Mouse (Mus musculus) liver, embryonic 11.5 days (tissue): ENCODE data around the gene Tmem26. TPM values are rescaled to one million over a fixed set of nuclear protein-coding genes. Genes with fewer than 3 reads are reported as not detected.
"Not testable (repeated sequence)": the region's sequence is repeated elsewhere in the genome, so short reads cannot be mapped to it uniquely, and the experiment has no call there.

Experiments used
- ATAC-seq: fragments of 200-750 bp; cut with Nextera tagmentation; replicated peaks from 2 replicates; pipeline ENCODE4 v1.8.0; 2017; ENCODE audit warnings: moderate number of reproducible peaks, mild to moderate bottlenecking, moderate TSS enrichment, moderate library complexity; ENCODE audit not compliant: low FRiP score
- DNase-seq: peaks from one replicate; pipeline ENCODE4 v3.0.0-alpha.2; 2017; ENCODE audit warnings: low spot score
- H3K27ac ChIP-seq: fragments of 300-500 bp; sonication (generic); 2 replicates; pipeline ENCODE4 v1.5.1; 2014; ENCODE audit warnings: mild to moderate bottlenecking, low read depth, low read length, control low read depth
- H3K27me3 ChIP-seq: fragments of 300-500 bp; sonication (generic); replicated peaks from 2 replicates; pipeline ENCODE4 v1.6.1; 2014; ENCODE audit warnings: low read length, mixed read lengths; ENCODE audit not compliant: control insufficient read depth, insufficient read depth
- H3K36me3 ChIP-seq: fragments of 300-500 bp; sonication (generic); 2 replicates; pipeline ENCODE4 v1.6.1; 2014; ENCODE audit warnings: mild to moderate bottlenecking, low read length, moderate library complexity, mixed read lengths; ENCODE audit not compliant: control insufficient read depth, insufficient read depth
- H3K4me1 ChIP-seq: fragments of 300-500 bp; sonication (generic); replicated peaks from 2 replicates; pipeline ENCODE4 v1.6.1; 2014; ENCODE audit warnings: low read length, mixed read lengths; ENCODE audit not compliant: control insufficient read depth, insufficient read depth
- H3K4me2 ChIP-seq: fragments of 300-500 bp; sonication (generic); 2 replicates; pipeline ENCODE4 v1.6.1; 2014; ENCODE audit warnings: mild to moderate bottlenecking, control low read depth, moderate library complexity
- H3K4me3 ChIP-seq: fragments of 300-500 bp; sonication (generic); 2 replicates; pipeline ENCODE4 v1.5.1; 2014; ENCODE audit warnings: low read depth, low read length, control low read depth
- H3K9ac ChIP-seq: fragments of 300-500 bp; sonication (generic); 2 replicates; pipeline ENCODE4 v1.6.1; 2014; ENCODE audit warnings: low read depth, low read length, control low read depth
- H3K9me3 ChIP-seq: fragments of 300-500 bp; sonication (generic); 2 replicates; pipeline ENCODE4 v1.6.1; 2016; ENCODE audit warnings: low read length, inconsistent platforms, mixed read lengths; ENCODE audit not compliant: control insufficient read depth
- WGBS: fragments of 180-500 bp; shearing (Covaris S2); extraction: QIAGEN DNeasy Blood & Tissue Kit; methylation state at CpG from one replicate; pipeline ENCODE4 v1.1.7; 2014; 5-methylcytosine and 5-hydroxymethylcytosine counted together
- polyA plus RNA-seq: library from polyadenylated mRNA; unstranded; fragments of >200 nt; fragmentation: Nextera tagmentation; extraction: Ambion mirVana; gene quantifications from 2 replicates; pipeline ENCODE4 v1.2.1, GENCODE M21; 2014

Gene Tmem26
- polyA plus RNA-seq, 1 experiment from 2014 or later: 7.5 TPM

DNA sequence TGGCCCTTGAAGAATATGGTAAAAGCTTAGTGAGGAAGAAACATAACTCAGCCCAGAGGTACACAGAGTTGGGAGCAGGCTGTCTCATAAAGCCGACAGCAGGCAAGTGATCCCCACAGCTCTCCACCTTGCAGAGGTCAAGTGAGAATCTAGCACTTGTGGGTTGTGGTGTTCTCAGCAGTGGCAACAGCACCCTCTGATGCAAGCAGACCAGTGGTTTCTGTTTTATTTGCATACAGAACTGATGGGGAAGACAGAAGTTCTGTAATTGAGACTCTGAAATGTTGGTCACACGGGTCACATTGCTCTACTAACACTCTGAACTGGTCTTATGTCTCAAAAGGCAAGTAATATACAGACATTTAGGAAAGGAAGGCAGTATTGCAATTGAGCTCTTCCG, 12.2 kb downstream of the Tmem26 start:
- H3K9me3 ChIP-seq: no peaks in the 10 kb centered on the region
- H3K36me3 ChIP-seq: no peaks in the 10 kb centered on the region
- 80% methylated on average over 3 of the region's 3 CpGs for WGBS
- DNase-seq (no peak), ATAC-seq (no peak)
- no peaks in the 10 kb centered on the region for H3K27me3 ChIP-seq
- H3K4me2 ChIP-seq: no peak overlapping the region
- no peak overlapping the region for H3K4me3 ChIP-seq
- no peak overlapping the region for H3K9ac ChIP-seq
- no peaks in the 10 kb centered on the region for H3K4me1 ChIP-seq
- H3K27ac ChIP-seq: no peak overlapping the region

DNA sequence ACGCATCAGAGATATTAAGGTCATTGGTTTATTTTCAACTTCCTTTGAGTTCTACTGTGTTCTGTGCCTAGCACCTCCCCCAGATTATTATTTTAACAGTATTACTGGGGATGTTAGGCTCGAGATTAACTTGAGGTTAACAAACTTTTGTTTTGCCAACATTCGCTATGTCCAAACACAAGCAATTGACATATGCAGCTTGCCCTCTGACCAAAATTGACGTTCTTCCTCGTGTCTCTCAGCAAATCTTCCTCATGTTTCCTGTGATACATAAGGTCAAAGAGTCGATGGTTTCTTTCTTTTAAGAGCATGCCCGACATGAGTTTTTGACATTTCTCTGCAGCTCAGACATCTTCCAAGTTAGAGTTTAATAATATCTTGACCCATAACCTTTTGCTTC, 13.9 kb downstream of the Tmem26 start:
- H3K4me1 ChIP-seq: no peaks in the 10 kb centered on the region
- ATAC-seq (no peak), DNase-seq (no peak)
- no peak overlapping the region for H3K4me2 ChIP-seq
- H3K9me3 ChIP-seq: no peaks in the 10 kb centered on the region
- H3K27me3 ChIP-seq: no peaks in the 10 kb centered on the region
- WGBS: 59% methylated on average over 7 of the region's 7 CpGs
- no peak overlapping the region for H3K4me3 ChIP-seq
- H3K9ac ChIP-seq: no peak overlapping the region
- no peaks in the 10 kb centered on the region for H3K36me3 ChIP-seq
- H3K27ac ChIP-seq: no peak overlapping the region

DNA sequence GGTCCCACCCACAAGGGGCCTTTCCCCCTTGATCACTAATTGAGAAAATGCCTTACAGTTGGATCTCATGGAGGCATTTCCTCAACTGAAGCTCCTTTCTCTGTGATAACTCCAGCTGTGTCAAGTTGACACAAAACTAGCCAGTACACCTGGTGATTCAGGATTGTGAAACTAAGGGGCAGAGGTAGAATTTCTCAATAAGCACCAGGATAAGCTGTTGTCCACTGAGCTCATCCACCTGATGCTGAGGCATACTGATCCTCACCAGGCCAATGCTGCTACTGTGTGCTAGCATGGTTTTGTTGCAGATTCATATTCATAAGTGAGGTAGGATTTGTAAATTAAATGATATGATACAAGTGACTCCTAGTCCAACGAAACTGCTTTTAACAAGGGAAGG, 15.5 kb downstream of the Tmem26 start:
- not testable (repeated sequence) for H3K27me3 ChIP-seq, H3K4me3 ChIP-seq, ATAC-seq, H3K4me2 ChIP-seq, H3K9ac ChIP-seq, H3K27ac ChIP-seq, H3K36me3 ChIP-seq, H3K4me1 ChIP-seq, DNase-seq, H3K9me3 ChIP-seq
- 65% methylated on average over 1 of the region's 1 CpGs for WGBS

DNA sequence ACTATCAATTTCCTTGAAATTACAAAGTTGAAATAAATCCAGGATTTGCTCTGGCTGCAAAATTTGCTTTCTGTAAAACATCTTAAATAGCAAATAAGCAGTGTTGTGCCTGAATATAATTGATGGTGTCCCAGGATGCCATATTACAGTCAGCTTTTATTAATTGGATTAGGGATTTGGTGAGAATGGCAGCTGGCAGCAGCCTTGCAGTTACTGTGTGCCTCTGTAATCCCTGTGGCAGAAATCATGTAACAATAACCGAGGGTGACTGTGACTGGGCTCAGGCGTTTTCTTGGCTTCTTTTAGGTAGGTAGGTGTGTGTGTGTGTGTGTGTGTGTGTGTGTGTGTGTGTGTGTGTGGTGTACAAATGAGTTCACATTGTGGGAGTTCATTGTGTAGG, 16.8 kb downstream of the Tmem26 start:
- Histone ChIP-seq H3K4me1 (no peaks in the 10 kb centered on the region), H3K36me3 (no peaks in the 10 kb centered on the region), H3K27ac (no peak overlapping the region), H3K4me2 (no peak overlapping the region), H3K9me3 (no peaks in the 10 kb centered on the region), H3K9ac (no peak overlapping the region), H3K4me3 (no peak overlapping the region), H3K27me3 (no peaks in the 10 kb centered on the region)
- 81% methylated on average over 2 of the region's 2 CpGs for WGBS
- DNase-seq: no peak
- ATAC-seq: no peak

DNA sequence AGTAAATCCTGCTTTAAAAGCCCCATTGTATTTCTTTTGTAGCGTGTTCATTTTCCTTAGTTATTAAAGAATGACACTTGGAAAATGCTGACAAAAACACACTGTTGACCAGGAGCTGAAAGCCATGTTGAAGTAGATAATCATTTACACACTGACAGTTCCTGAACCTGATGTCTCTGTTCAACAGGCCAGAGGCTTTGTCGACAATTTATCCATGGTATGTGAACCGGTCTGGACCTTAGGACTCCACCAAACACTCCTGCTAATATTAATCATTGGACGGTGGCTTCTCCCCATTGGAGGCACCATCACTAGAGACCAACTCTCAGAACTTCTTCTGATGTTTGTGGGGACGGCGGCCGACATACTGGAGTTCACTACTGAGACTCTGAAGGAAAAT, 27.5 kb downstream of the Tmem26 start:
- no peak overlapping the region for H3K4me3 ChIP-seq
- H3K27me3 ChIP-seq: no peaks in the 10 kb centered on the region
- 87% methylated on average over 7 of the region's 7 CpGs for WGBS
- no peaks in the 10 kb centered on the region for H3K9me3 ChIP-seq
- no peak for DNase-seq
- no peak overlapping the region for H3K9ac ChIP-seq
- no peaks in the 10 kb centered on the region for H3K4me1 ChIP-seq
- H3K27ac ChIP-seq: no peak overlapping the region
- no peaks in the 10 kb centered on the region for H3K36me3 ChIP-seq
- ATAC-seq: no peak
- no peak overlapping the region for H3K4me2 ChIP-seq

DNA sequence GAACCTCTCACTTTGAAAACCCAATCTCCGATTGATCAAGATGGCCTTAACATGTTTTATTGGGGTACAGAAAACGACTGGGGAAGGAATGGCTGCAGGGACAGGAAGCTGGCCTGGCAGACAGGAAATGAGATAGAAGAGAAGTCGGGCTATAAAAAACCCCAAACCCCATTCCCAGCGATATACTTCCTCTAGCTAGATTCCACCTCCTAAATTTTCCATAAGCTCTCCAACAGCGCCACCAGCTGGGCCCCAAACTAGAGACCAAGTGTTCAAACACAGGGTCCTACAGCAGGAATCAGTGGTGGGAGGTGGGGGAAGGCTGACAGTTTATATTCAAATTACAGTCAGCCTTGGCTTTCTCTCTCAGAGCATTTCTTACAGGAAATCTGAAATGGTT, 35.8 kb downstream of the Tmem26 start:
- Histone ChIP-seq H3K4me3 (no peak overlapping the region), H3K36me3 (no peaks in the 10 kb centered on the region), H3K27ac (no peak overlapping the region), H3K4me2 (no peak overlapping the region), H3K27me3 (no peaks in the 10 kb centered on the region), H3K9me3 (no peaks in the 10 kb centered on the region), H3K9ac (no peak overlapping the region), H3K4me1 (no peaks in the 10 kb centered on the region)
- no peak for ATAC-seq
- no peak for DNase-seq
- WGBS: 33% methylated on average over 5 of the region's 5 CpGs

DNA sequence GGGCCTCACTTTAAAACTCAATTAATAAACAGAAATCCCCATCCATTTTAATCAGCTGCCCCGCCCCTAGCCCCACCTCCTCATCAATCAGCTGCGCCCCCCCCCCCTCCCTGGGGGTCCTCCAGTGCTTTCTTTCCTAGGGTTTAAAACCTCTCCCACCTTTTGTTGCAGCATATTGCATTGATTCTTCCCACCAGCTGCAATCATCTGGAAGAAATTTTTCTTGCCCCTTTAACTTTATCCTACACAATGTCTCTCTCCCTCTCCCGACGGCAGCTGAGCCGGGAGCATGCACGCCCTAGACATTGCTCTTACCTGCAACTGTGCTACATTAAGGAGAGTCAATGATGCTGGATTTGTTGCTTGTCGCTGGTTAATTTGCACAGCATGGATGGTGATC, 36.3 kb downstream of the Tmem26 start:
- Histone ChIP-seq H3K27me3 (no peaks in the 10 kb centered on the region), H3K4me2 (no peak overlapping the region), H3K9me3 (no peaks in the 10 kb centered on the region), H3K27ac (no peak overlapping the region), H3K9ac (no peak overlapping the region), H3K4me3 (no peak overlapping the region), H3K36me3 (no peaks in the 10 kb centered on the region), H3K4me1 (no peaks in the 10 kb centered on the region)
- no peak for ATAC-seq
- DNase-seq: no peak
- WGBS: 79% methylated on average over 7 of the region's 7 CpGs

DNA sequence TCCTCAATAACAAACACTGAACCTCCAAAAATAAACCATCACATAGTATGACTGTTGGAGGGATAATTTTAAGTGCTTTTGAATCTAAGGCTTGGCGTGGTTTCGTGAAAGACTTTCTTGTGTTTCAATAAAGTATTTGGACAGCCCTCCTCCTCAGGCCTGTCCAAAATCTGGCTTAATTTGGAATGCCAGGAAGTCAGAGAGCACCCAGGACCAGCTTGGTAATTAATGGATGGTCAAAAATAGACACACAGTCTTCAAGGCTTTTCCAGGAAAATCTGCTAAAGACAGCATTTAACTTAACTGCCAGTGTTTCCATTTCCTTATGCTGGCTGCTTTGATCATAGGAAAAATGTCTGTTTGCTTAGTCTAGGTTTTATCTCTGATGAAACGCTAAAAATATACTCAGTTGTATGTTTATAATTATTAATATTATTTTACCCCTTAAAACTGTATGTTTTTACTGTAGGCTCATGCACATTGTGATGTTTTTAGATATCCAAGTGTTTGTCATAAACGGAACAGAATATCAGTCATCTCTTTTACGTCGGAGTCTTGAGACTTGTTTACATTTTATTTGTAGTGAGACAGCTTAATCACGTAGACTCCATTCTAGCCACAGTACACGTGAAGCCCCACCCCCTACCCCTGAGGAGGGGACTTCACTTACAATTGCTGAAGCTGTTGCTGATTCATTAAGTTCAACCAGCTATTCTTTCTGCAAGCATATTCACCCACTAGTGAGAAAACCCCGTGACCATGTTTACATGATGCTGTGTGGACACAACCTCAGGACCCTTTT, 57.8 kb downstream of the Tmem26 start:
- WGBS: 68% methylated on average over 9 of the region's 9 CpGs
- Histone ChIP-seq H3K9ac (no peak overlapping the region), H3K27ac (no peak overlapping the region), H3K4me1 (no peaks in the 10 kb centered on the region), H3K4me2 (no peak overlapping the region), H3K27me3 (no peaks in the 10 kb centered on the region), H3K9me3 (no peaks in the 10 kb centered on the region), H3K4me3 (no peak overlapping the region), H3K36me3 (no peaks in the 10 kb centered on the region)
- no peak for ATAC-seq
- no peak for DNase-seq

DNA sequence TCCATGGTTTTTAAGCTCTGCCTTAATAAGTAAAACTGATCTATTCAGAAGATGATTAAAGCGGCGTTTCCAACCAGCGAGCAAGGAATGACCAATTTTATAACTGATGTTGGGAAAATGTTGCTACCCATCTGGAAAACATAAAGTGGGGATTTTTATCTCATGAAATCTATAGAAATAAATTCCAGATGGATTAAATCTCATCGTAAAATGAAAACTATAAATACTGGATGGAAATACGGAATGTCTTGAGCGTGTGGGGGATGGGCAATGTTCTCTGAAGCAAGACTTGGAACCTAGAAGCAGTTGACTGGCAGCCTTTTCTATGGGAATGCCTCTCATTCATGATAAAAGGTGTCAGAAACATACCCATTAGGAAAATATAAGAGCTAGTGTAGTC, 59.3 kb downstream of the Tmem26 start:
- H3K9me3 ChIP-seq: no peaks in the 10 kb centered on the region
- no peak overlapping the region for H3K27ac ChIP-seq
- H3K36me3 ChIP-seq: no peaks in the 10 kb centered on the region
- H3K4me2 ChIP-seq: no peak overlapping the region
- no peak overlapping the region for H3K4me3 ChIP-seq
- ATAC-seq (no peak), DNase-seq (no peak)
- H3K27me3 ChIP-seq: no peaks in the 10 kb centered on the region
- 86% methylated on average over 6 of the region's 6 CpGs for WGBS
- no peaks in the 10 kb centered on the region for H3K4me1 ChIP-seq
- H3K9ac ChIP-seq: no peak overlapping the region
